Mouse (Mus musculus): ENCODE results near the gene Tceal5.

Tceal5 gene

DNA sequence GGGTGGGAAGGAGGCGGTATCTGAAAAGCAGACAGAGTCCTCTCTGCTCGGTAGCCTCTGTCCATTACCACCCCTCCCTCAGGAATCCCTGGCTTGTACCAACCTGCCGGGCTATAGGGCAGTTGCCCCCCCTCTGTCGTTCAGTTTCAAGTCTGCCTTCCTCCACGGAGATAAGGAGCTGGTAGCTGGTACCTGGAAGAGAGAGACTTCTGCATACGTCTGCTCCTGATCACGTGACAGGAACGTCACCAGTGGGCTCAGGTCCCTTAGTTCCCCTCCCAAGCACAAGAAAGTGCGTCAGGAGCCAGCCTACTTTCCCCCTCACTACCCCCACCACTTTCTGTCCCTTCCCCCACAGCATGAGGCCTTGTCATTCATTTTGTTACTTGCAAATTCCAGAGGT lies at the start of gene Tceal5:
TSS of gene Tceal5 (minus strand) at position 213 of the 403 bp plus-strand sequence.
- ATAC-seq (ENCODE audit: insufficient number of reproducible peaks, low FRiP score, low TSS enrichment): peak; percentile 95

GRCm38 (mm10) chrX:136252023-136252729 lies 48.5 kb upstream of the Tceal5 start:
- no peak for ATAC-seq (ENCODE audit: insufficient number of reproducible peaks, low FRiP score, low TSS enrichment)

- no peak for ATAC-seq (ENCODE audit: insufficient number of reproducible peaks, low FRiP score, low TSS enrichment)
Measured at GRCm38 (mm10) chrX:136249671-136250070, 46.0 kb upstream of the Tceal5 start.

DNA sequence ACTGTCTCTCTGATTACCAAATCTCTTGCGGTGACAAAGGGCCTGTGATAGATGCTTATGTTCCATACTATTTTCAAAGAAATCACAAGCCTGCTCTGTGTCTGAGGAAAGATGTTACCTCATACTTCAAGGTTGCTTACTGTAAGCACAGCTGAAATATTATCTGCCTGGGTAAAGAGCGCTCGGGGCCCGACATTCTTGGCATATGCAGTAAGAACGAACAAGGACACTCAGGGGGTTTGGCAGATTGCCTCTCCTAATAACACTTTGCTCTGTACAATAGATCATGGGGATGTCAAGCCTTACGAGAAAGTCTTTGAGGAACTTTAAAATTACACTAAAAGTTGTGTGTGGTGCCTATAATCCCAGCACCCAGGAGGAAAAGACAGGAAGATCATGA lies 45.1 kb upstream of the Tceal5 start:
- ATAC-seq (ENCODE audit: insufficient number of reproducible peaks, low FRiP score, low TSS enrichment): no peak

DNA sequence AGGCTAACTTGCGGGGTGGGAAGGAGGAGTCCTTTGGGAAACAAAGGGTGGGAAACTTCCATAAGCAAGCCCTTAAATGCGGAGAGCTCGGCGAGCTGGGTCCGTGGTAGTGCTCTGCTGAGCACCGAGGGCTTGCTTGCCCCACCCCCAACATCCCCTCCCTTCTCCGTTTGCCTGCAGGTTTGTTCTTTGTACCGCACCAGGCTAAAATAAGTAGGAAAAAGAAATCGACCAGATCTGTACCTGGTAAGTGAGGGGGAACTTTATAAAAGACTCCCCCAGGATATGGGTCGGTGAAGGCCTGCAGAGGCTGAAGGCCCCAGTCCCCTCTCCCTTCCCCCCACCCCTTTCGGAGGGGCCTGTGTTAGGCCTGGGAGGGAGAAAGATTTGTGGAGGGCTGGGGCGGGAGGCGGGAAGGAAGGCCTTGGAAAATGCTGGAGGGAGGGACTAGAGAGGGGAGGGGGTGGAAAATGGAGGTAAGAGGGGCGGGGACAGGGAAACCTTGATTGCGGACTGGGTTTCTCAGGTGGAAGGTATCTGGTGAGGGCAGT lies 41.9 kb upstream of the Tceal5 start:
- ATAC-seq (ENCODE audit: insufficient number of reproducible peaks, low FRiP score, low TSS enrichment): peak; percentile 62

GRCm38 (mm10) chrX:136244574-136245229 lies 41.0 kb upstream of the Tceal5 start, which contains the start of gene Tceal9:
Tceal9 (plus strand) TSS chrX:136245079.
- ATAC-seq (ENCODE audit: insufficient number of reproducible peaks, low FRiP score, low TSS enrichment): peak; percentile 98

GRCm38 (mm10) chrX:136243181-136243580 lies 39.5 kb upstream of the Tceal5 start:
- no peak for ATAC-seq (ENCODE audit: insufficient number of reproducible peaks, low FRiP score, low TSS enrichment)

DNA sequence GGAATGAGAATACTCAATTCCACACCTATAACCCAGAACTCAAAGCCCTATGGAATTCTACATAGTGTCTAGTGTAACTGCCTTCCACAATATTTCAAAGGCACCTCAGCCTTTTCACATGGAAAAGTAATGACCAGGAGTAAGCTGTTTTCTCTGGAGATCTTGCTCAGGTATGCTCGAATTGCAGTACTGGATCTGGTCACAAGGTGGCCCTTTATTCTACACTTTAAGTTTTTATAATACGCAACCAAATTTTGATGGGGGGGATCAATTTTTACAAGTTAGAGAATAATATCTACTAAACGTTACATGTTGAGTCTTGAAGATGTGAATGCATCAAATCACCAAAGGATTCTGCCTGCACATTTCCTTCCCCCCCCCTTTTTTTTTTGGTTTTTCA lies 34.4 kb upstream of the Tceal5 start:
- ATAC-seq (ENCODE audit: insufficient number of reproducible peaks, low FRiP score, low TSS enrichment): no peak

GRCm38 (mm10) chrX:136227768-136228167 lies 24.1 kb upstream of the Tceal5 start:
- ATAC-seq (ENCODE audit: insufficient number of reproducible peaks, low FRiP score, low TSS enrichment): no peak

GRCm38 (mm10) chrX:136223714-136224113 lies 20.0 kb upstream of the Tceal5 start:
- ATAC-seq (ENCODE audit: insufficient number of reproducible peaks, low FRiP score, low TSS enrichment): no peak

DNA sequence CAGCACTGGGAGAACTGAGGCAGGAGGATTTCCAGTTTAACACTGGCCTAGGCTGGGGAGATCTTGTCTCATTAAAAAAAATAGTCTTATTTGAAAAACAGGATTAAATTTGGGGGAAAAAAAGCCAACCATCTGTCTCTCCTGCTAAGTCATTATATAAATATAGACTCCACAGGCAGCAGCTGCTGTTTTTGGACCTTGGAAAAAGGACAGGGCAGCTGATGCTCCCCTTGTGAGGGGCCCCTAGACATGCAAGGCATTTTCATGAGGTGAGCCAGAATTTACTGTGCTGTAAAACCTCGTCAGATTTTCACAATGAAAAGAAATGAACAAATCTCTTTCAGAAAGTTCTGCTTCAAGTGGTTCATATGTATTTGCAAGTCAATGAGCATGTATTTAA lies 12.6 kb upstream of the Tceal5 start:
- no peak for ATAC-seq (ENCODE audit: insufficient number of reproducible peaks, low FRiP score, low TSS enrichment)

DNA sequence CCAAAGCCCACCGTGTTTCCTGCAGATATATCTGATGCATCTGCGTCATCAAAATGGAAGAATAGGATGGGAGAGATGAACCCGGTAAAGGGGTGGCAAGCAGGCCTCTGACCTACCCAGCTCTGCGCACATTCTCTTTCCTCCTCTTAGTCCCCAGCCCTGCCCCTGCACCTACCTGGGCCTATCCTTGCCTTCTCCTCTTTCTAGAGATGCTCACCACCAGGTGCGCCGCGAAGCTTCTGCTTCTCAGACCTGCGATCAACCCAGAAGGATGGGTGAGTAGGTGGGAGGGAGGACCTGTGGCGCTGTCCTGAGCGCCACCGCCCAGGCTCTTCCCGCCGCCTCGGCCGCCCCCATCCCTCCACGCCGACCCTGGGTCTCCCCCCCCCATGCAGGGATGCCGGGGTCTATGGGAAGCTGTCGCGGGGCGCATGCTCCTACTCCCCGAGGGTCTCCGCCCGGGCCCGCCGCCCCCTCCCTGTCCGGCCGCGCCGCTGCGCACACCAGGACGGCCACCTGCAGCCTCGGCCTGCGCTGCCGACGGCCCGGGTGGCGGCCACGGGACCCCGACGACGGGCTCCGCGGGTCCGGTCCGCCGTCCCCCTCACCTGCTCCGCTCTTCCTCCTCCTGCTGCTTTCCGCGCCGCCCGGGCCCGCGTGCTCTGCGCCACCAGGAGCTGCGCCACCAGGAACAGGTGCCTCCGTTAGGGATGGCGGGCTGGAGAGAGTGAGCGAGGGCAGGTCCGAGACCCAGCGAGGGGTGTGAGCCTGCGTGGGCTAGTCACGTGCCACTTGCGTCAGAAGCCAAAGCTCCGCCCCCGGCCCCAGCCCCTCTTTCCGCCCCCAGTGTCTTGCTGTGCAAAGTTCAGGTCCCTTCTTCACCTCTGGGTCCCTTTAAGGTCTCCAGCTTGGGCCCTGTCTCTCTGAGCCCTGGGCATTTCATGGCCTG lies 11.3 kb upstream of the Tceal5 start, which contains the start of the genes Tceal7 and Bex1:
TSS of gene Tceal7 (plus strand) at position 51 of the 949 bp plus-strand sequence.
TSS of gene Bex1 (minus strand) at position 785 of the 949 bp plus-strand sequence.
- ATAC-seq (ENCODE audit: insufficient number of reproducible peaks, low FRiP score, low TSS enrichment): peak; percentile 95

- no peak for ATAC-seq (ENCODE audit: insufficient number of reproducible peaks, low FRiP score, low TSS enrichment)
Measured at GRCm38 (mm10) chrX:136213396-136213795, 9.7 kb upstream of the Tceal5 start.

DNA sequence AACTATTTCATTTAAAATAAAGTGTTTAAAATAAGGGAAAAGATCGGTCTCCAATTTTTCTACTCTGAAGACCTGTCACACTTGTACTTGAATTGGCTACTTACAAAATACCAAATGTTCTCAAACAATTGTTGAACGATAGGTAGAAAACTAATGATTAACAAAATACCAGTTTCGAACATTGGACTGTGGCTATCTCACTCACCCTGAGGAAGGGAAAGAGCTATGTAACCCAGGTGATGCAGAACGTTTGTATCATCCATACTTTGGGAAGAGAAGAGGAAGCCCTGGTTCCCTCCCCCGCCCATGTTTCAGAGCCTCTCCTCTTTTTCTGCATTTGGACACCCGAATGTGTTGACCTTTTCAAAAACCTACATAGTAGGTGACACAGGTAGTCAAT lies 730 bp upstream of the Tceal5 start:
- ATAC-seq (ENCODE audit: insufficient number of reproducible peaks, low FRiP score, low TSS enrichment): no peak

GRCm38 (mm10) chrX:136203257-136203656 lies 419 bp downstream of the Tceal5 start:
- ATAC-seq (ENCODE audit: insufficient number of reproducible peaks, low FRiP score, low TSS enrichment): no peak

DNA sequence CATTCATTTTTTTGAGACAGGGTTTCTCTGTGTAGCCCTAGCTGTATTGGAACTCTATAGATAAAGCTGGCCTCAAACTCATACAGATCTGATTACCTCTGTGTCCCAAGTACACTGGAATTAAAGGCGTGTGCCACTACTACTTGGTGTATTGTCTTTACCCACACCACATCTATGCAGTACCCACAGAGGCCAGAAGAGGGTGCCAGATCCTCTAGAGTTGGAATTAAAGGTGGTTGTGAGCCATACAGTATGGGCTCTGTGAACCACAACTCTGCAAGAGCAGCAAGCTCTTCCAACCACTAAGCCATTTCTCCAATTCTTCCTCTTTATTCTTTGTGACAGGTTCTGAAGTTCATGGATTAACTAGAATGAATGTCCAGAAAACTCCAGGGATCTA lies 6.8 kb downstream of the Tceal5 start:
- no peak for ATAC-seq (ENCODE audit: insufficient number of reproducible peaks, low FRiP score, low TSS enrichment)

DNA sequence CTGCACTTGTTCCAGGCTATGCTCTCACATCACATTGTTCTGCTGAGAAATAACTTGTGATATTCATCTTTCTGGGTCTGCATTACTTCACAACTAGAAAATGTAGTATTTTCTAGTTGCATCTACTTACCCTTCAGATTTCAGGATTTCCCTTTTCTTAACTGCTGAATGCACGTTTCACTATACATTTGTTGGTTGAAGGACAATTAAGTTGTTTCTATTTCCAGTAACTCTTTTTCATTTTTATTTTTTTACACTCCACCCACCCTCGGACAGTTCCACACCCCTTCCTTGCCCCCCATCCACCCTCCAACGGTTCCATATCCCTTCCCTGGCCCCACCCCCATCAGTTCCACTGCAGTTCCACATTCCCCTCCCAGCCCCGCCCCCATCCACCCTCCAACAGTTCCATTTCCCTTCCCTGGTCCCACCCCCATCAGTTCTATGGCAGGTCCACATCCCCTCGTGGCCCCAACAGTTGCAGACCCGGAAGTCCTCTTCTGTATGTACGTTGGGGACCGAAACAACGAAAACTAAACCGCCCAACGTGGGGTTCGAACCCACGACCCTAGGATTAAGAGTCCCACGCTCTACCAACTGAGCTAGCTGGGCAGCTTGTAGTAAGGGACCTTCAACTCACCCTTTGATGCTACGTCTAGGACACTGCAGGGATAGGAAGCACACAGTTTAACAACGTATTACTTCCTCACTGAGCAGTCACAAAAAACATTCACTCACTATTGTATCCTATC lies 8.3 kb downstream of the Tceal5 start:
- ATAC-seq (ENCODE audit: insufficient number of reproducible peaks, low FRiP score, low TSS enrichment): no peak

DNA sequence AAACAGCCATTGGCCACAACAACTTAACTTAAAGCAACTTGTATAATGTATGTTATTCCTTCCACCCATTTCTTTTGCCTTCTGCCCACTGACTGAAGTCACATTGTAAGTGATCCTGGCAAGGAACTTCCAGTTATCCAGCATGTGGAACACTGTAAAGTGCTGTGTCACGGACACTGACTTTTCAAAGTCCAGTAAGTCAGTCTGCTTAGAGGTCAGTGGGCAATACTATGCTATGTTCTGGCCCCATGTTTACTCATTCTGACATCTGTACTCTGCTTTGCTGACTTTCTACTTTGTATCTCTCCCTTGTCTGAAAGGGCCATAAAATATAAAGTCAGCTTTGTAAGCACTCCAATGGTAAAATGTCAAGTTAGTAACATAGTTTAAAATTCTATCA lies 20.6 kb downstream of the Tceal5 start:
- ATAC-seq (ENCODE audit: insufficient number of reproducible peaks, low FRiP score, low TSS enrichment): no peak

DNA sequence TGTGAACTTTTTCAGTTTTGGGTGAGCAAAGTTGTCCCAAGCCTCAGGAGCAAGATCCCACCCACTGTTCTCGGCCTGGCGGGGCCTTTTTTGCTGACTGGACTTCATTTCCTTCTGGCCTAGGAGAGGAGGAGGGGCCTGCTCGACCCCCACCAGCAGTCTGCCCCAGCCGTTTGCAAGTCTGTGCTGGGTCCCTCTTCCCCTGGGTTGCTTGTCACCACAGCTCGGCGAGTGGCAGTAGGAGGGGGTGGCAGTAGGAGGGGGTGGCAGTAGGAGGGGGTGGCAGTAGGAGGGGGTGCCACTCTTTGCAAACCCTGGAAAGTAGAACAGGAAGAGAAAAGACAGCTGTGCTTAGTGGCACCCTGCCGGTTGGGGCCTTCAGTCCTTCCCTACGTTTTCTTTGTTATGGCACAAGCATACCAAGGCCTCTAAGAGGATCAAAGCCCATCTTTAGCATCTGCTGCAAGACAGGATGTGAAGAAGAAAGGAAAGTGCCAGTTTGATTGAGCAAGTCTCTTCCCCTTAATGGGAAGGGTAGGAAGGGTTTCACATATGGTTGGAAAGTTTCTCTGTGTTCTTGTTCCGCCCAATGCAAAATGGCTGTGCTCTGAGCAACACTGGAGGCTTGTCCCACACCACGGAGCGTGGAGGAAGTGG lies 22.7 kb downstream of the Tceal5 start:
- no peak for ATAC-seq (ENCODE audit: insufficient number of reproducible peaks, low FRiP score, low TSS enrichment)

Data from cerebellum, adult (tissue).